Mouse (Mus musculus): ENCODE measurements around the gene Rack1.
A peak's percentile ranks its signal among the peaks of the same experiment; 100 is the strongest.
"Not testable (repeated sequence)": the region's sequence is repeated elsewhere in the genome, so short reads cannot be mapped to it uniquely, and the experiment has no call there.

Gene Rack1

GRCm38 (mm10) chr11:48799921-48800701, at the start of gene Rack1:
Gene Rack1, plus strand, starts transcription at chr11:48800332.
- ATAC-seq (ENCODE audit: low TSS enrichment), result peak; percentile 97

GRCm38 (mm10) chr11:48750428-48750827, 49.7 kb upstream of the Rack1 start:
- ATAC-seq (ENCODE audit: low TSS enrichment), result no peak

GRCm38 (mm10) chr11:48753534-48753933, 46.6 kb upstream of the Rack1 start:
- ATAC-seq (ENCODE audit: low TSS enrichment), result not testable (repeated sequence)

DNA sequence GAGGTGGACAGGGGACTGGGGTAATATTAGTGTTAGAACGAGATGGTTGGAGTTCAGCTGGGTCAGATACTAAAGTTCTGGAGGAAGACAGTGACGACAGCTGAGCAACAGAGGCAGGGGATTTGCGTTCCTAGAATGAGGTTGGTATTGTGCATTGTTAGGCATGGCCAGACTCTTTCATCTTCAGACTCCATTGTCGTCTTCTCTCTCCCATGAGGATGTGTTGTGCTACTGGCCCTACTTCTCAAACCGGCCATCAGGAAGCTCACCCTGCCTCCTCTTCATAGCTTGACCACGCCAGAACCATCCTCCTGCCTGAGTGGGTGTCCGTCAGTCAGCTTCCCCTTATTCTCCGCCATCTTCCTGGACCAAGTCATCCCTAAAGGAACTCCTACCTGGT, 41.1 kb upstream of the Rack1 start:
- ATAC-seq (ENCODE audit: low TSS enrichment), result no peak

DNA sequence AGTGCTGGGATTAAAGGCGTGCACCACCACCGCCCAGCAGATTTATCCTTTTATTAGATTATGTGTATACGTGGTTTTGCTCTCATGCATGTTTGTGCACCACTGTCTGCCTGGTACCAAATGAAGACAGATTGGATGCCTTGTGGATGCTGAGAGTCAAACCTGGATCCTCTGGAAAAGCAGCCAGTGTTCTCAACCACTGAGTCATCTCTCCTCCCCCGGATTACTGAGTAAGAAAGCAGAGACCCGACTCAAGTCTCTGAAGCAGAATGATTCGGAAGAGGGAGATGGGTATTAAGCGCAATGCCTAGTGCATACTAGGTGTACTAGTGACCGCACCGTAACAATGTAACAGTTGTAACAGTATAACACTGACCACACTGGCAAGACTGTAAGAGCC, 36.0 kb upstream of the Rack1 start:
- peak; percentile 92 for ATAC-seq (ENCODE audit: low TSS enrichment)

- ATAC-seq (ENCODE audit: low TSS enrichment), result no peak
These were observed 32.8 kb upstream of the Rack1 start for GRCm38 (mm10) chr11:48767195-48767876.

GRCm38 (mm10) chr11:48771691-48772090, 28.4 kb upstream of the Rack1 start:
- ATAC-seq (ENCODE audit: low TSS enrichment), result peak; percentile 60; the same call in 1 of the 2 replicates

GRCm38 (mm10) chr11:48774443-48775298, 25.5 kb upstream of the Rack1 start:
- ATAC-seq (ENCODE audit: low TSS enrichment), result peak; percentile 74

GRCm38 (mm10) chr11:48775483-48775882, 24.6 kb upstream of the Rack1 start:
- ATAC-seq (ENCODE audit: low TSS enrichment), result peak; percentile 75

DNA sequence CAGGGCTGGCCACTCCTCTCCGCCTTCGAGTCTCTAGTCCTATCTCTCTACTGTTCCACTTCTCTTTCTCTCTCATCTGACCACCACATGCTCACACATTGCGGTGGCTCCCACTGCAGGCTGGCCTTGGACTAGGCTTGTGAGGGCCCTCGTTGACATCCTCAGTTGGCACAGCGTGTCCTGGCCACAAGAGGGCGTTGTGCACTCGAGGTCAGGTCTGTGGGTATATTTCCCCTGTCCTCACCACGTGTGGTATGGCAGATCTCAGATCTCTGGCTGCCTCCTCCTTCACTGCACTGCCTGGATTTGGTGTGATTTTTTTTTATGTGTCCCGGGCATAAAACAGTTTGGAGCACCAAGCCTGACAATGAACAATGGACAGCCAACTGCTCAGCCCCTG, 23.5 kb upstream of the Rack1 start:
- no peak for ATAC-seq (ENCODE audit: low TSS enrichment)

- ATAC-seq (ENCODE audit: low TSS enrichment), result no peak
These were observed 22.8 kb upstream of the Rack1 start for GRCm38 (mm10) chr11:48777303-48777702.

GRCm38 (mm10) chr11:48779450-48779849, 20.7 kb upstream of the Rack1 start:
- ATAC-seq (ENCODE audit: low TSS enrichment), result peak; percentile 72

DNA sequence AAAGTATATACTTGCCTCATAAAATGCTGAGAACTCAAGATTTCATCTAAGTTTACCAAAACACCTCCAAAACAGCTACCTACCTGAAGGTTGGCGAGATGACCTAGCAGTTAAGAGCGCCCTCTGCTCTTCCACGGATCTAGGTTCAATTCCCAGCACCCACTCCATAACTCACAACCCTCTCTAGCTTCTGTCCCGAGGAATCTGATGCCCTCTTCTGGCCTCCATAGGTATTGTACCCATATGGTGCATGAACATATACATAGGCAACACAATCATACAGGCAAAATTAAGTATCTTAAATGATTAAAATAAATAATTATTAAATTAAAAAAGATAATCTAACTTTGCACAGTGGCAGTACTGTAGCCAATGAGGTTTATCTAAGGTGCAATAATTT, 17.9 kb upstream of the Rack1 start:
- ATAC-seq (ENCODE audit: low TSS enrichment), result no peak

DNA sequence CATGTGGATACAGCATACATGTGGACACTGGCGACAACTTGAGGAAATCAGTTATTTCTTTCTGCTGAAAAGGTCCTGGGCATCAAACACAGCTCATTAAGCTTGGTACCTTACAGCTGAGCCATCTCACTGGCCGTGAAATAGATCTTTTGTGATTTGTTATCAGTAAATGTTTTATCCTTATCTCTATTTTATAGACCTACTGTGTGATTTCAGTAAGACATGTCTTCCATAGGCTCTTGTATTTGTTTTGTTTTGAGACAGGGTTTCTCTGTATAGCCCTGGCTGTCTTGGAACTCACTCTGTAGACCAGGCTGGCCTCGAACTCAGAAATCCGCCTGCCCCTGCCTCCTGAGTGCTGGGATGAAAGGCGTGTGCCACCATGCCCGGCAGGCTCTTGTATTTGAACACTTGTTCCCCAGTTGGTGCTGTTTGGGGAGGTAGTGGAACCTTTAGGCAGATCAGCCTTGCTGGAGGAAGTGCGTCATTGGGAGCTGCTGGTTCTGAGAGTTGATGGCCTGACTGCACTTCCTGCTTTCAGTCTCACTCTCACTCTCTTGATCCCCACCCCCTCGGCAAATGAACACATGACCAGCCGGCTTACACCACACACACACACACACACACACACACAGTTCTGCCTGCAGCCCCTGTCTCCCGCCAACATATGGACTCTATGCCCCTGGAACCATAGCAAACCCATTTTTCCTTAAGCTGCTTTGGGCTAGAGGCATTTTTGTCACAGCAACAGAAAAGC, 12.5 kb upstream of the Rack1 start:
- no peak for ATAC-seq (ENCODE audit: low TSS enrichment)

DNA sequence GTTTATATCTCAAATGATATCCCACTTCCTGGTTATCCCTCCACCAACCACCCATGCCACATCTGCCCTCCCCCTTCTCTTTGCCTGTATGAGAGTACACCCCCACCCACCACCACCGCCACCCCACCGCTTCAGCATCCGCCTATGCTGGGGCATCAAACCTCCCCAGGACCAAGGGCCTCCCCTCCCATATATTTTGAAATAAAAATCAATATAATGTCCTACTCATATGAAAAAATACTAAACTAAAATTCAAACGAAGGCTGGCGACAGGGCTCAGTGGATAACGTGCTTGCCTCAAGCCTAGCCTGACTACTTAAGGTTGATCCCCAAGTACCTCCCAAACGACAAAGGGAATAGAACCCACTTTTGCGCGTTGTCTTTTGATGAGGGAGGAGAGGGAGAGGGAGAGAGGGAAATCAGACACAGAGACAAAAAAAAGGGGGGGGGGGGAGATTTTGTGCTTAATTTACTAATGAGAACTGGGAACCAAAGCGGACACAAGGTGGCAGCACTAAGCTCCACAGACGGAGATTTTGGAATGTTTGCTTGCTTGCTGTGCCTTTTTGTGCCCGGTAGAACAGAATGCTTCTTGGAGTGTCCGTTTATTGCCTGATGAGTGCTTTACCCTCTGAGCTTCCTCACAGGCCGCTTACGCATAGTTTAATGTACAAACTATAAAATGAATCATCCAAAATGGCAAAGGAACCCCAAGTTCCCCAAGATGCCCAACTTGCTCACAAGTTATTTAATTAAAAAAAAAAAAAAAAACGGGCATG, 11.6 kb upstream of the Rack1 start:
- ATAC-seq (ENCODE audit: low TSS enrichment), result peak; percentile 81

DNA sequence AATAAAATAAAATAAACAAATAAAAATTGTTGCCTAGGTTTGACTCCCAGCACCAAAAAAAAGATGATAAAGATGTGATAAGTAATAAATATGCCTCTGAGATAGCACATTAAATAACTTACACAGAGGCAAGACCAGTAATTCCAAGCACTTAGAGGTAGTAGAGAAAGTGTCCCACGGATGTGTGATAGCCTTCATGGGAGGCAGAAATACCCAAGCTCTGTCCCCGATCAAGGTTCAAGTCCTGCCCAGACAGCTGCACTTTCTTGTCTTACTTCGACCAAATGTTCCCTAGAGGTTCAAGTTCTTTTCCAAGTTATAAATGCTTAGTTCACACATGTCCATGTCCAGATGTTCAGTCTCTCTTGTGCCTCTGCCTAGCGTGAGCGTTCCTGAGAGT, 10.9 kb upstream of the Rack1 start:
- no peak for ATAC-seq (ENCODE audit: low TSS enrichment)

DNA sequence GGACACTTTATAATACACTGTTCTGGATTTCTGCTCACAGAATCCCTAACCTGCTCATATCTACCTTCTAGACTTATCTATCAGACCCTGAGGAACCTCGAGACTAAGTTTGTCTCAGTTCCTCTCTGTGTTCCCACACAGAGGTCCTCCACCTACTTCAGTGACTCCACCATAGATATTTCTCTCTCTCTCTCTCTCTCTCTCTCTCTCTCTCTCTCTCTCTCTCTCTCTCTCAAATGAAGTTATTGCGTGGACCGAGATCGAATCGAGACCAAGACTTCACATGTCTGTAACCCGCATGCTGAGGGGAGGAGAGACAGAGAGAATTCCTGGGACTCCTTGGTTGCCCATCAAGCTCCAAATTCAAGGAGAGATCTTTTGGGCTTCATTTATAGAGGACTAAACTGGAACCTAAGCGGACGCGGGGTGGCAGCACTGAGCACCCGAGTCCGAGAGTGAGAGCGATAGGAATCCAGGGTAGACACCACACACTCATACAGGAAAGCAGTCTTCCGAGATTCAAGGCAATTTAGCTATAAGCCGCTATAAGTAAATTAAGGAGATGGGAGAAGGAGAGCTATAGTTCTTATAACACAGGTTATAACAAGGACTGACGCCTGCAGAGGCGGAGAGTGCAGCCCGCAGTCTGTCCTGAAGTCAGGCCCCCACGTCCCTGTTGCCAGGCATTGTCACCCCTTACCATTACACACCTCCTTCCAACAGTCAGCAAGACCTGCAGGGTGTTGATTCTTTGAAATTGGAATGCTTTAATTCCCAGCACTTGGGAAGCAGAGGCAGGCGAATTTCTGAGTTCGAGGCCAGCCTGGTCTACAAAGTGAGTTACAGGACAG, 9.9 kb upstream of the Rack1 start:
- peak; percentile 95 for ATAC-seq (ENCODE audit: low TSS enrichment)

DNA sequence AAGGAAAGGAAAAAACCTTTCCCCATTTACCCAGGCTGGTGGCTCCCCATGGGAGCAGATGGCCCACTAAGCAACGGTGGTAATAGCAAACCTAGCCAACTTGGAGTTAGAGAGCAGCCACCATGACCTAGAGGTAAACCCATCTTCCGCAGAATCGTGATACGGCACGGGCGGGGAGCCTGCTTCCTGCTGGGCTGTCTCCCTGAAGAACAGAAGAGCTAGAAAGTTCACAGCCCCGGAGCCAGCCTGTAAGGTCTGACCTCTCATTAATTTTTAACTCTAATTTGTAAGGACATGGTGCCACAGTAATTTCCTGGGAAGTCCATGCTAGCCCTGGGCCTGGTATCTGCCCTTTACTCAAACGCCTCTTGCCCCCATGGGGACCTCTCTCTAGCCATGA, 9.2 kb upstream of the Rack1 start:
- no peak for ATAC-seq (ENCODE audit: low TSS enrichment)

- not testable (repeated sequence) for ATAC-seq (ENCODE audit: low TSS enrichment)
These were observed 8.2 kb upstream of the Rack1 start for GRCm38 (mm10) chr11:48791894-48792293.

- no peak for ATAC-seq (ENCODE audit: low TSS enrichment)
These were observed 6.9 kb upstream of the Rack1 start for GRCm38 (mm10) chr11:48793184-48793583.

Measured in frontal cortex, adult (tissue).